Mouse (Mus musculus): ENCODE data around the gene Gm42906. TPM values are rescaled to one million over a fixed set of nuclear protein-coding genes. Genes with fewer than 3 reads are reported as not detected.

The Gm42906 gene
- total and polyA plus RNA-seq, 3 experiments, result not detected

GRCm38 (mm10) chr5:151196603-151197272 lies 231.2 kb downstream of the Gm42906 start:
- H3K27me3 ChIP-seq (replicated peaks), result no peaks in the 10 kb centered on the region
- H3K79me2 ChIP-seq (replicated peaks; ENCODE audit: control insufficient read depth, extremely low read depth, insufficient read depth, poor library complexity, severe bottlenecking), result no peaks in the 10 kb centered on the region
- TF ChIP-seq CHD1 (IDR thresholded peaks at IDR 0.05; ENCODE audit: low read depth, low read length) (no peak), POLR2A (IDR thresholded peaks at IDR 0.05; ENCODE audit: low read depth, low read length) (no peak), MEF2A (IDR thresholded peaks at IDR 0.05; ENCODE audit: borderline replicate concordance, low read depth, low read length) (no peak), KAT2A (IDR thresholded peaks at IDR 0.05; ENCODE audit: insufficient replicate concordance, low read length) (no peak), ZKSCAN1 (IDR thresholded peaks at IDR 0.05; ENCODE audit: borderline replicate concordance, low read depth, low read length) (no peak), USF1 (IDR thresholded peaks at IDR 0.05; ENCODE audit: low read depth, low read length) (no peak), MAFK (IDR thresholded peaks at IDR 0.05; ENCODE audit: insufficient replicate concordance, low read length) (no peak), BHLHE40 (IDR thresholded peaks at IDR 0.05; ENCODE audit: low read depth, low read length) (no peak), SIN3A (IDR thresholded peaks at IDR 0.05; ENCODE audit: low read length) (no peak), JUN (IDR thresholded peaks at IDR 0.05; ENCODE audit: insufficient read depth, low read depth, low read length) (no peak), SMC3 (IDR thresholded peaks at IDR 0.05; ENCODE audit: low read depth, low read length) (no peak), JUND (conservative IDR thresholded peaks at IDR 0.05; ENCODE audit: low read depth, low read length) (no peak), ETS1 (conservative IDR thresholded peaks at IDR 0.05; ENCODE audit: low read depth, low read length) (no peak)
- no peaks in the 10 kb centered on the region for H3K36me3 ChIP-seq (replicated peaks in 1 of 2; ENCODE audit: control insufficient read depth in 1 of 2, insufficient read depth in 1 of 2, low read length in 1 of 2)
- in situ Hi-C loops (cut with MboI; ENCODE audit: low pct_ligation_motif_present, low pct_unique_long_range_greater_than_20kb, low sequenced_read_pairs) (no loop called here), dilution Hi-C loops (cut with MboI; ENCODE audit: extremely low pct_ligation_motif_present, extremely low pct_unique_long_range_greater_than_20kb, low sequenced_read_pairs) (no loop called here)
- H3K9me3 ChIP-seq (replicated peaks; ENCODE audit: low read length), result no peaks in the 10 kb centered on the region
- H3K4me1 ChIP-seq (ENCODE audit: control insufficient read depth in 1 of 2, insufficient read depth in 2 of 2), result no peaks in the 10 kb centered on the region
- no peak overlapping the region for H3K27ac ChIP-seq (ENCODE audit: insufficient read depth, low read depth)
- H3K9ac ChIP-seq (ENCODE audit: insufficient read depth, low read depth), result no peak overlapping the region
- H3K4me2 ChIP-seq (ENCODE audit: insufficient read depth, low read depth, poor library complexity, severe bottlenecking), result no peak overlapping the region
- H3K4me3 ChIP-seq (replicated peaks in 1 of 3; ENCODE audit: low read depth in 2 of 3, low read length in 2 of 3, poor library complexity in 1 of 3), result no peak overlapping the region
- DNase-seq (ENCODE audit: extremely low read depth), result no peak

GRCm38 (mm10) chr5:151193885-151194520 lies 234.0 kb downstream of the Gm42906 start:
- Histone ChIP-seq H3K4me3 (replicated peaks in 1 of 3; ENCODE audit: low read depth in 2 of 3, low read length in 2 of 3, poor library complexity in 1 of 3) (no peak overlapping the region), H3K27me3 (replicated peaks) (no peaks in the 10 kb centered on the region), H3K27ac (ENCODE audit: insufficient read depth, low read depth) (no peak overlapping the region), H3K36me3 (replicated peaks in 1 of 2; ENCODE audit: control insufficient read depth in 1 of 2, insufficient read depth in 1 of 2, low read length in 1 of 2) (no peaks in the 10 kb centered on the region), H3K4me1 (ENCODE audit: control insufficient read depth in 1 of 2, insufficient read depth in 2 of 2) (0 out of 4 replicates have a peak, but pooled peaks cover 0 to 3% of the 10 kb centered on the region in 2 experiments), H3K4me2 (ENCODE audit: insufficient read depth, low read depth, poor library complexity, severe bottlenecking) (no peak overlapping the region), H3K79me2 (replicated peaks; ENCODE audit: control insufficient read depth, extremely low read depth, insufficient read depth, poor library complexity, severe bottlenecking) (no peaks in the 10 kb centered on the region), H3K9ac (ENCODE audit: insufficient read depth, low read depth) (no peak overlapping the region), H3K9me3 (replicated peaks; ENCODE audit: low read length) (no peaks in the 10 kb centered on the region)
- dilution Hi-C loops (cut with MboI; ENCODE audit: extremely low pct_ligation_motif_present, extremely low pct_unique_long_range_greater_than_20kb, low sequenced_read_pairs), result no loop called here
- in situ Hi-C loops (cut with MboI; ENCODE audit: low pct_ligation_motif_present, low pct_unique_long_range_greater_than_20kb, low sequenced_read_pairs), result no loop called here
- no peak for DNase-seq (ENCODE audit: extremely low read depth)
- TF ChIP-seq USF1 (IDR thresholded peaks at IDR 0.05; ENCODE audit: low read depth, low read length) (no peak), POLR2AphosphoS2 (IDR thresholded peaks at IDR 0.05; ENCODE audit: low read depth, low read length) (no peak), UBTF (IDR thresholded peaks at IDR 0.05; ENCODE audit: low read depth, low read length) (no peak), ZC3H11A (IDR thresholded peaks at IDR 0.05; ENCODE audit: low read depth, low read length) (no peak), MYC (IDR thresholded peaks at IDR 0.05; ENCODE audit: low read depth, low read length) (no peak), CHD2 (IDR thresholded peaks at IDR 0.05; ENCODE audit: low read length) (no peak), ETS1 (conservative IDR thresholded peaks at IDR 0.05; ENCODE audit: low read depth, low read length) (no peak), TCF12 (IDR thresholded peaks at IDR 0.05; ENCODE audit: low read depth, low read length) (no peak), MAZ (IDR thresholded peaks at IDR 0.05; ENCODE audit: low read depth, low read length) (no peak), SIN3A (IDR thresholded peaks at IDR 0.05; ENCODE audit: low read length) (no peak), MEF2A (IDR thresholded peaks at IDR 0.05; ENCODE audit: borderline replicate concordance, low read depth, low read length) (no peak), MXI1 (IDR thresholded peaks at IDR 0.05; ENCODE audit: low read depth, low read length) (no peak), NELFE (IDR thresholded peaks at IDR 0.05; ENCODE audit: low read depth, low read length) (no peak)
